Mouse (Mus musculus) CD4-positive naive resting alpha-beta T cell, adult 76 days (primary cell): ENCODE measurements around the gene Gjc2. TPM values are rescaled to one million over a fixed set of nuclear protein-coding genes. Genes with fewer than 3 reads are reported as not detected.

Experiments
- total RNA-seq: library from RNA; stranded (reverse); gene quantifications from one replicate; pipeline ENCODE4 v1.2.4, GENCODE M21; 2023

Gene Gjc2
- not detected for total RNA-seq

GRCm38 (mm10) chr11:59182864-59183331 is at the start of gene Gjc2:
Gjc2 (minus strand) TSS chr11:59183213.

GRCm38 (mm10) chr11:59228122-59228953 is 45.3 kb upstream of the Gjc2 start, which contains the start of gene Arf1:
Arf1 (minus strand) TSS chr11:59228270.

DNA sequence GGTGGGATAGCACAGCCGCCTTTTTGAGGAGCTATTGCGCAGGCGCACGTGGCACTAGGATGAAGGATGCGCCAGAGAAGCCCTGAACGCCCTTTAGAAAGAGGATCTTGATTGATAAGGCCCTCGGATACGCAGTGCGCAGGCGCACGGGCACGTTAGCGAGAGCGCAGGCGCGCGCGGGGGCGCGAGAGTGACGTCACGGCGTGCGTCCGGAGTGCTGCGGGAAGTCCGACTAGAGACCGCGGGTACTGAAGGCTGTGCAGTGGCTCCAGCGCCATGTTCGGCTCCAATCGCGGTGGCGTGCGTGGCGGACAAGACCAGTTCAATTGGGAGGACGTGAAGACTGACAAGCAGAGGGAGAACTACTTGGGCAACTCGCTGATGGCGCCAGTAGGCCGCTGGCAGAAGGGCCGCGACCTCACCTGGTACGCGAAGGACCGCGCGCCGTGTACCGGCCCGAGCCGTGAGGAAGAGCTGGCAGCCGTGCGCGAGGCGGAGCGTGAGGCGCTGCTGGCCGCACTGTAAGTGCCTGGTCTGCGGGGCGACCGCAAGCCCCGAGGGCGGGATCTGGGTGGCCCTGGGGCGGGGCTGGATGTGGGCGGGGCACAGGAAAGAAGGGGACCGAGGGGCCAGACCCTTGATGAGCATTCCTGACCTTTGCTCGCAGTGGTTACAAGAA is 25.3 kb upstream of the Gjc2 start, which contains the start of gene 2310033P09Rik:
Gene 2310033P09Rik, plus strand, starts transcription at position 169 of the 679 bp plus-strand sequence.

DNA sequence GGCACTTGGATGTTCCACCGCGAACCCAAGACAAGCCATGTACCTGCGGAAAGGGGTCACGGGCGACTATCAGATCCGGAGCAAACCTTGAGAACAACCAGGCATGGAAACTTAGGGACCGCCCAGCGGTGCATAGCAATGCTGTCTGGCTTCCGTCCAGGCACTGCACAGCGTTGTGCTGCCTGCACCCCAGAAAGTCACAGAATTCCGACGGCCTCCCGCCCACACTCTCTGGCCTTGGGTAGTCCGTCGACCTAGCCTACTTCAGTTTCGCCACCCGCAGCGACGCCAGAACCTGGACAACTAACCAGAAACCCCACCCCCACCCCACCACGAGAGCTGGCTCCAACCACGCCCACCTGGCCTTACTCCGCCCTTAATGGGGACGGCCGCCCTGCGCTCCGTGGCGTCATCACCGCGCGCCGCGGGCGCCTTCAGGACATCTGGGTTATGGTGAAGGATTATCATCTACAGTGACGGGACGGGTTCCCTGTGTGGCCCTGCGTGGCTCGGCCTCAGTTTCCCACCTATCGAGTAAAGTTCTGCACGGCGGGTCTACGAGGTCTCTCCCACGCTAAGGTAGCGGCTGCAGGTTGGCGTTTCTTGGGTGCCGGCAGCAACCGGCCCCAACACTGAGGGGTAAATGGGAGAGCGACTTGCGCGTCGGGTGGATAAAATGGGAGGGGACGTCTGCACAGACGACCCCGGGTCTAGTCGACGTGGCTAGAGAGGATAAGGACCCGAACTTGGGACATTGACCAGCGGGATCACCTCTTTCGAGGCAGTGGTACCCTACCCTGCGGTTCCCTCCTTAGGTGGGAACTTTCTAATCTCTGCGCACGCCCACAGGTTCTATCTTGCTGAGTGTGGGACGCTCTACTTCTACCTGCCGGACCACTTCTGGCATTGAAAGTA is 19.3 kb upstream of the Gjc2 start, which contains the start of gene Mrpl55:
Gene Mrpl55, plus strand, starts transcription at position 406 of the 915 bp plus-strand sequence.

DNA sequence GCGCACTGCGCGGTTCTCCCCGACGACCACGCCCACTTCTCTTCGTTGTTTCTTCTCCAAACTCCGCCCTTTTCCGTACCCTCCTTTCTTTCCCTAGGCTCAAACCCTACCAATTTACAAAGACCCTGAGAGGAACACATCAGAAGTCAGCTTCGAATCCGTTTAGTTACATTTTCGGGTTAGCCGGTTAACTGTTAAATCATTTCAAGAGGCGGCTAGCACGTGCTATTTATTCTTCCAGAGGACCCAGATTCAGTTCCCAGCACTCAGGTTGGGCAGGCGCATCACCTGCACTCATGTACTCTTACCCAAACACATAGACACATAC is 9.0 kb upstream of the Gjc2 start, which contains the start of gene Guk1:
Gene Guk1, minus strand, starts transcription at position 154 of the 328 bp plus-strand sequence.

GRCm38 (mm10) chr11:59163255-59164236 is 19.5 kb downstream of the Gjc2 start, which contains the start of gene Iba57:
Iba57 (minus strand) TSS chr11:59163739.

DNA sequence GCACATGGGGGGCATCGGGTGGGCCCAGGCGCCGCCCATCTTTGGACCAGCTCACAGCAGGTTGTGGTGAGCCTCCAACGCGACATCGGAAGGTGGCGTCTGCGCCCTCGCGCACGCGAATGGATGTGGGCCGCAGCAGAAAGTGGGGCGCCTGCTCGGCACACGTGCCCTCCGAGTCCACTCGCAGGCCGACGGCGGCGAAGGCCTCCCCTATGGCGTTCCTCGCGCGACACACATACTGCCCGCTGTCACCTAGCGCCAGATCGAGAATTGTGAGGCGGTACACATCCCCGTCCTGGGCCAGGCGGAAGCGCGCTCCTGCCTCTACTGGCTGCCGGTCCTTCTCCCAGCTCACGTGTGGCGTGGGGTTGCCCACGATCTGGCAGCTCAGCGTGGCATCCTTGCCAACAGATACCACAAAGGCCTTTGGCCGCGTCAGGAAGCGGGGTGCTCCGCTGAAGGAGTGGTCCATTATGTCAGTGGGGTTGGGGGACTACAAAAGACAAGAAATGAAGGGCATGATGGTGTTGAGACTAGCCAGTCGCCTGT is 47.0 kb downstream of the Gjc2 start, which contains the start of gene Obscn:
Gene Obscn, minus strand, starts transcription at position 499 of the 549 bp plus-strand sequence.

Other genes with a start within 250 kb of the Gjc2 start
- gene Rnf187, start 244.3 kb downstream of the Gjc2 start, total RNA-seq = 109 TPM
- 10.3 TPM for gene Hist3h2ba, start 234.3 kb downstream of the Gjc2 start, total RNA-seq
- 34.6 TPM for gene Hist3h2a, start 228.5 kb downstream of the Gjc2 start, total RNA-seq
- gene Trim17, start 228.5 kb downstream of the Gjc2 start, total RNA-seq = 0.38 TPM
- gene Trim11, start 205.1 kb downstream of the Gjc2 start, total RNA-seq = 55.2 TPM
- gene Obscn, start 46.8 kb downstream of the Gjc2 start, total RNA-seq = 0.18 TPM
- gene Iba57, start 19.5 kb downstream of the Gjc2 start, total RNA-seq = 48.0 TPM
- gene Guk1, start 9.0 kb upstream of the Gjc2 start, total RNA-seq = 29.6 TPM
- 14.7 TPM for gene Mrpl55, start 19.3 kb upstream of the Gjc2 start, total RNA-seq
- 24.3 TPM for gene 2310033P09Rik, start 25.1 kb upstream of the Gjc2 start, total RNA-seq
- gene Arf1, start 45.1 kb upstream of the Gjc2 start, total RNA-seq = 228 TPM
- not detected for gene Wnt3a, start 107.5 kb upstream of the Gjc2 start, total RNA-seq
- gene Wnt9a, start 123.7 kb upstream of the Gjc2 start, total RNA-seq = not detected
- gene Prss38, start 192.4 kb upstream of the Gjc2 start, total RNA-seq = not detected